Mouse (Mus musculus) 416B (cell line): ENCODE data around the gene Cacnb1.

Experiments used
- DNase-seq: peaks from one replicate; pipeline ENCODE4 v3.0.0; 2011; ENCODE audit warnings: low read depth

Gene Cacnb1

GRCm38 (mm10) chr11:97955146-97955902 lies 67.5 kb downstream of the Cacnb1 start:
- no peak for DNase-seq

- DNase-seq, result no peak
Measured at GRCm38 (mm10) chr11:97954469-97955141, 68.2 kb downstream of the Cacnb1 start.

- DNase-seq, result no peak
Measured at GRCm38 (mm10) chr11:97953939-97954275, 68.9 kb downstream of the Cacnb1 start.

- DNase-seq, result no peak
Measured at GRCm38 (mm10) chr11:97953179-97953938, 69.5 kb downstream of the Cacnb1 start.

- no peak for DNase-seq
Measured at GRCm38 (mm10) chr11:97952367-97953006, 70.3 kb downstream of the Cacnb1 start.
